Mouse (Mus musculus): ENCODE measurements around the gene Gcnt3. TPM values are rescaled to one million over a fixed set of nuclear protein-coding genes. Genes with fewer than 3 reads are reported as not detected.
"Not testable (repeated sequence)": the region's sequence is repeated elsewhere in the genome, so short reads cannot be mapped to it uniquely, and the experiment has no call there.

Gcnt3 gene
- polyA plus RNA-seq, 1 experiment = not detected

GRCm38 (mm10) chr9:70044865-70045264, 7.0 kb upstream of the Gcnt3 start:
- DNase-seq (ENCODE audit: low read depth) = no peak

DNA sequence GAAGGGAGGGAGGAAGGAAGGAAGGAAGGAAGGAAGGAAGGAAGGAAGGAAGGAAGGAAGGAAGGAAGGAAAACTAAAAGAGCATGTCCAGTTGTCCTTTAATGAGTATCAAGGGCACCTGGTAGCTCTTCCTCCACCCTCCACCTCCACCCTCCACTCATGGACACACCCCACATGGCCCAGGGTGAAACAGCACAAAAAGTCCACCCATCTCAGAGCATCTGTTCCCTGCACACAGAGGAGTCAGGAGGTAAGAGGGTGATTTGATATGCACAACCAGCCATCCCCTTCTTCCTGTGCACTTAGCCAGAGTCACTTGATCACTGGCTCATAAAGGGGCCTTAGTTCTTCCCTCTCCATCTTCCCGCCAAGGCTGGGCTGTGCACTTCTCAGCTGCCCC, 5.0 kb upstream of the Gcnt3 start:
- DNase-seq (ENCODE audit: low read depth) = no peak

- no peak for DNase-seq (ENCODE audit: low read depth)
Observed at GRCm38 (mm10) chr9:70042137-70042536, 4.2 kb upstream of the Gcnt3 start.

DNA sequence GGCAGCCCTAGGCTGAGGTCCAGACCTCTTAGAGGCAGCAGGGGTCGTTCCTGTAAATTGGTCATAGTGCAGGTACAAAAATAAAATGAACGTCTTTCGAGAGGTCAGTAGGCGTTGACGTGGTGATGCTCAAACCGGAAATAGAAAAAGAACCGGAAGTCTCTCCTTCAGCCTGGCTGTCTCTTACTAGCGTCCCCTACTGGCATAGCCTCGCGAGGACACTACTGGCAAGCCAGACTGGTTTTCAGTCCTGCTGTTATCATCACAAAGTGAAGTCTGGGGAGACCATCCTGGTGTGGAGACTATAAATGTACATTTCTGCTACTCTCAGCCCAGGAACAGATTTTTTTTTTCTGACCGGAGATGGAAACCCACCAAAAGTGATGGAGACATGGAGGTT, 2.7 kb upstream of the Gcnt3 start:
- DNase-seq (ENCODE audit: low read depth) = no peak

GRCm38 (mm10) chr9:70039597-70040385, 1.9 kb upstream of the Gcnt3 start:
- no peak for DNase-seq (ENCODE audit: low read depth)

DNA sequence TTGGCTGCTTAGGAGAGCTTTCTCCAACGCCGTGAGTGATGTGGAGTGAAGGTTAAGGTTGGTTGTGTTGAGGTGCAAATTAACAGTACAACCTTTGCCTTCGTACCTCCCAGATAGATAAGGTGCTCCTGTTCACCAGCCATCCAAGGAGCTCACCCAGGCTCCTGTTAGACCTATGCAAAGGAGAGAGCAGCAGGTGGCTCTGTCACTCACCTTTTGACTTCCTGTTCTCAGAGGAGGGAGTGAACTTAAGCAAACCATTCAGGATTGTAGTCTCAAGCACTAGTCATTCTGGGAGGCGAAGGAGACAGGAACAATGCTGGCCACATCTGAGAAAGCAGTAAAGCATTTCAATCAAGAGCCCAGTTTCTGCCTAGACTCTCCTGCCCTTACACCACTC, 1.2 kb downstream of the Gcnt3 start:
- DNase-seq (ENCODE audit: low read depth) = no peak

GRCm38 (mm10) chr9:70034702-70035101, 3.2 kb downstream of the Gcnt3 start:
- DNase-seq (ENCODE audit: low read depth) = no peak

- DNase-seq (ENCODE audit: low read depth) = no peak
Observed at GRCm38 (mm10) chr9:70033056-70033455, 4.8 kb downstream of the Gcnt3 start.

- DNase-seq (ENCODE audit: low read depth) = no peak
Observed at GRCm38 (mm10) chr9:70032167-70032566, 5.7 kb downstream of the Gcnt3 start.

DNA sequence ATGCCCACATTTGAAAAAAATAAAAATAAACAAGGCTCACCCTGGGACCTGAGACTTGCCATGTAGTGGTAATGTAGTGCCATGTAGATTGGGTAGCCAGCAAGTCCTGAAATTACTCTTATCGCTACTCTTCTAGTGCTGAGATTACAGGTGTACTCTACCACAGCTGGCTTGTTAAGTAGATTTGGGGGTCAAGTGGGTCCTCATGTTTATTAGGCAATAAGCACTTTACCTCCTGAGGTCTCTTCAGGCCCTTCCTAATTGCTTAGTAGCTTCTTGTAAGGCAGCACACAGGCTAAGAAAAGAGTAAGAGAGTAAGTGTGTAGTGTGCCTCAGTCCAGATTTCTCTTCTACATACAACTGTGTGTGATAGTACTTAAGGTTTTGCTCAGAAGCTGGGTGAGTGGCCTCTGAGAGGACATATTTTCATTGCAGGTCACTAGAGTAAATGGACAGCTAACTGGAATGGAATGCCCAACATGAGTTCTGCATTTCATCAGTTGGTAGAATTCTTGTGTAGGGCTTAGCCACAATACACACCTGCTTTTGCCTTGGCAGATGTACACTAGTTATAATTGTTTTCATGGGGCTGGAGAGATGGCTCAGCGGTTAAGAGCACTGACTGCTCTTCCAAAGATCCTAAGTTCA, 12.4 kb downstream of the Gcnt3 start:
- DNase-seq (ENCODE audit: low read depth) = no peak

- DNase-seq (ENCODE audit: low read depth) = no peak
Observed at GRCm38 (mm10) chr9:70024648-70025047, 13.2 kb downstream of the Gcnt3 start.

- not testable (repeated sequence) for DNase-seq (ENCODE audit: low read depth)
Observed at GRCm38 (mm10) chr9:70023615-70024014, 14.3 kb downstream of the Gcnt3 start.

GRCm38 (mm10) chr9:70022083-70022482, 15.8 kb downstream of the Gcnt3 start:
- DNase-seq (ENCODE audit: low read depth) = no peak

GRCm38 (mm10) chr9:70021610-70022009, 16.3 kb downstream of the Gcnt3 start:
- no peak for DNase-seq (ENCODE audit: low read depth)

GRCm38 (mm10) chr9:70018879-70019278, 19.0 kb downstream of the Gcnt3 start:
- DNase-seq (ENCODE audit: low read depth) = no peak

- no peak for DNase-seq (ENCODE audit: low read depth)
Observed at GRCm38 (mm10) chr9:70015632-70016031, 22.3 kb downstream of the Gcnt3 start.

DNA sequence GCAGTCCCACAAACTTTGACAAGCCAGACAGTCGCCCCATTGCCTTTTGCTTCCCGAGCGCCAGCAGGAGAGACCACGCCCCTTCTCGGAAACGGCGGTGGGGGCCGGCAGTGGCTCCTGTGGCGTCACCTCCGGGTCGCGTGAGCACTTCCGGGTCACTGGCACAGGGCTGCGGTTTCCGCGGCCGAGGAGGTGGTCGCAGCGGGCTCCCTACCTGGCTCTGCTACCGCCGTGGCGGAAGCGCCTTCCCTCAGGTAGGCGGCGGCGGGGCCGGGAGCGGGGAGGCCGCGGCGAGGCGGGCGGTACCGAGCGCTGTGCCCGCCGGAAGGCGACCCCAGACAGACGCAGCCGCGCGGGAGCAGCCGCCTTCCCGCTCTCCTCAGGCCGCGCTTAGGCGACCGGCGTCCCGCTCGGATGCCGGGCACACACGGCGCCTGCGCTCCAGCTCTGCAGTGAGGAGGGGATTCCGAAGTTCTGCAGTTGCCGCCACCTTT, 25.4 kb downstream of the Gcnt3 start, which contains the start of gene Gtf2a2:
TSS of gene Gtf2a2 (plus strand) at position 143 of the 494 bp plus-strand sequence.
- DNase-seq (ENCODE audit: low read depth) = no peak

GRCm38 (mm10) chr9:70011537-70012407, 26.1 kb downstream of the Gcnt3 start:
- no peak for DNase-seq (ENCODE audit: low read depth)

DNA sequence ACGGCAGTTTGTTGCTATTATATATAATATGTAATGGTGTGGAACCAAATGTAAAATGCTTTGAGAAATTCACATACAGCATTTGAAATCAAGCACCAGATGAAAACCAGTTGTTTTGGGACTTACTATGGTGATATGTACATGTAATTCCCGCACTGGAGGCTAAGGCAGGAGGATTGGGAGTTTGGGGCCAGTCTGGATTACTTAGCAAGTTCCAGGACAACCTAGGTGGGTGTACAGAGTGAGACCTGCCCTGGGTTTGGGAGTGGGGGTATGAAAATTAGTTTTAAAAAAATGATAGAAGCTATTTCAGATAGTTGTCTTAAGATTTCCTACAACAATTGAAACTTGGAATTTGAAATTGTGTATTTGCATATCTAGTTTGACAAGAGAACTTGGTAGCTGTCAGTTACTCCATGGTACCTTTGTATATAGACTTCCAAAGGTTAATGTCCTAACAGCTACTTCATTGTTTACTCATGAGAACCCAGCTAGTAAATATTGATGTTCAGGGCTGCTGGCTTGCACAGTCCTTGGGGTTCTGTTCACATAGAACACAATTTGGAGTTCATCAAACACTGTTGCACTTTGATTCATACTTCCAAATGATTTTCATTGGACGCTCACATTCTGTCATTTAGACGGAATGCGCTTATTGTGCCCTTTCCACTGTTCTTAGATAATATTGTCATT, 27.0 kb downstream of the Gcnt3 start:
- DNase-seq (ENCODE audit: low read depth) = no peak

GRCm38 (mm10) chr9:70009754-70010304, 28.1 kb downstream of the Gcnt3 start:
- no peak for DNase-seq (ENCODE audit: low read depth)
